Mouse (Mus musculus): ENCODE data around the gene Foxg1.

Gene Foxg1

GRCm38 (mm10) chr12:49382565-49383520 is at the start of gene Foxg1:
Foxg1 (plus strand) TSS chr12:49382660.
- DNase-seq, result no peak

GRCm38 (mm10) chr12:49349697-49350096 is 32.8 kb upstream of the Foxg1 start:
- no peak for DNase-seq

- no peak for DNase-seq
Observed at GRCm38 (mm10) chr12:49368931-49369330, 13.5 kb upstream of the Foxg1 start.

GRCm38 (mm10) chr12:49372170-49372569 is 10.3 kb upstream of the Foxg1 start:
- no peak for DNase-seq

- no peak for DNase-seq
Observed at GRCm38 (mm10) chr12:49373176-49373575, 9.3 kb upstream of the Foxg1 start.

GRCm38 (mm10) chr12:49373821-49374605 is 8.4 kb upstream of the Foxg1 start:
- no peak for DNase-seq

GRCm38 (mm10) chr12:49374606-49374995 is 7.9 kb upstream of the Foxg1 start:
- no peak for DNase-seq

GRCm38 (mm10) chr12:49375427-49376317 is 6.8 kb upstream of the Foxg1 start:
- no peak for DNase-seq

- DNase-seq, result no peak
Observed at GRCm38 (mm10) chr12:49376318-49376992, 6.0 kb upstream of the Foxg1 start.

- no peak for DNase-seq
Observed at GRCm38 (mm10) chr12:49377281-49377970, 5.0 kb upstream of the Foxg1 start.

- DNase-seq, result no peak
Observed at GRCm38 (mm10) chr12:49378920-49379319, 3.5 kb upstream of the Foxg1 start.

- DNase-seq, result no peak
Observed at GRCm38 (mm10) chr12:49379446-49379845, 3.0 kb upstream of the Foxg1 start.

- no peak for DNase-seq
Observed at GRCm38 (mm10) chr12:49380442-49380841, 2.0 kb upstream of the Foxg1 start.

- no peak for DNase-seq
Observed at GRCm38 (mm10) chr12:49381031-49381525, 1.4 kb upstream of the Foxg1 start.

GRCm38 (mm10) chr12:49381721-49382365 is 617 bp upstream of the Foxg1 start:
- no peak for DNase-seq

- no peak for DNase-seq
Observed at GRCm38 (mm10) chr12:49383521-49384133, 1.2 kb downstream of the Foxg1 start.

GRCm38 (mm10) chr12:49384295-49384875 is 1.9 kb downstream of the Foxg1 start:
- no peak for DNase-seq

GRCm38 (mm10) chr12:49384876-49385630 is 2.6 kb downstream of the Foxg1 start, which contains the start of gene Gm43517:
Gm43517 (plus strand) TSS chr12:49385174.
- DNase-seq, result no peak

- no peak for DNase-seq
Observed at GRCm38 (mm10) chr12:49385631-49385990, 3.2 kb downstream of the Foxg1 start.
